9 mouse cellular contexts compared by ENCODE assay signal in the genomic region with DNA sequence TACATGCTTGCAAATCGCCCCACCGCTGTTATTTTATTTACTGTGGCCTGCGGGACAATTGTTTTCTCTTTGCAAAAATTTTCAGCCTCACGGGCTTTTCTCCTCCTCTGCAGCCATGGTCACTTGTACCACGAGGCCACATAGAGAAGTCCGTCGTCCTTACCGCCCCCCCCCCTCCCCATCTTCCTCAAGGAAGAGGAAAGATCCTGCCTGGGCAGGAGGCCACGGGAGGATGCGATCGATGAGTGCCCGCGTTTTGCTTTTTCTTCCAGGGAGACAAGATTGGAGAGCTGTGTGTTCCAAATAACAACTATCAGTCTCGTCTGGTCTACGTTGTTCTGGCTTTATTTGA. TPM values are rescaled to one million over a fixed set of nuclear protein-coding genes. Genes with fewer than 3 reads are reported as not detected.
A peak's percentile ranks its signal among the peaks of the same experiment; 100 is the strongest.
DNase-seq lines count a peak whose midpoint lies in the region; ATAC-seq lines count a peak whose summit lies in the region.
"Had no signal": no experiment of that assay in that cellular context is flagged by ENCODE, and none has a peak within 500 bp of the region (broad histone marks: within the 10 kb centered on the region; RNA-seq: fewer than 3 reads in every experiment).

No protein-coding gene starts in this region.

- WGBS in heart, embryonic 10.5 days = 18% methylated on average over 14 of the region's 15 CpGs
- 16% methylated on average over 14 of the region's 15 CpGs for WGBS in neural tube, embryonic 11.5 days
- 21% methylated on average over 15 of the region's 15 CpGs for WGBS in limb, embryonic 13.5 days
- 24% methylated on average over 15 of the region's 15 CpGs for WGBS in stomach, embryonic 16.5 days

- H3K36me3 ChIP-seq in heart, embryonic 10.5 days = no peaks in the 10 kb centered on the region
- no peaks in the 10 kb centered on the region for H3K36me3 ChIP-seq in neural tube, embryonic 11.5 days (ENCODE audit: control insufficient read depth, insufficient read depth, low read length)
- no peaks in the 10 kb centered on the region for H3K36me3 ChIP-seq in limb, embryonic 13.5 days
- H3K36me3 ChIP-seq in stomach, embryonic 16.5 days (ENCODE audit: control insufficient read depth, insufficient read depth, low read length) = no peaks in the 10 kb centered on the region

- no peaks in the 10 kb centered on the region for H3K9me3 ChIP-seq in heart, embryonic 10.5 days
- no peaks in the 10 kb centered on the region for H3K9me3 ChIP-seq in neural tube, embryonic 11.5 days (ENCODE audit: control insufficient read depth, low read length)
- no peaks in the 10 kb centered on the region for H3K9me3 ChIP-seq in limb, embryonic 13.5 days
- H3K9me3 ChIP-seq in stomach, embryonic 16.5 days (replicated peaks; ENCODE audit: control insufficient read depth, low read length) = no peaks in the 10 kb centered on the region

- H3K4me1 ChIP-seq in heart, embryonic 10.5 days = peaks cover 11% of the 10 kb centered on the region
- no peaks in the 10 kb centered on the region for H3K4me1 ChIP-seq in neural tube, embryonic 11.5 days (ENCODE audit: control insufficient read depth, insufficient read depth, low read length)
- 0 out of 2 replicates have a peak, but pooled peaks cover 7% of the 10 kb centered on the region for H3K4me1 ChIP-seq in limb, embryonic 13.5 days
- no peaks in the 10 kb centered on the region for H3K4me1 ChIP-seq in stomach, embryonic 16.5 days (ENCODE audit: control insufficient read depth, insufficient read depth, low read length)

- peak overlapping the region; percentile 80 for H3K27ac ChIP-seq in heart, embryonic 10.5 days
- 0 out of 2 replicates have a peak overlapping the region, but pooled peaks have one; percentile 34 for H3K27ac ChIP-seq in neural tube, embryonic 11.5 days (ENCODE audit: low read depth, low read length)
- no peak overlapping the region for H3K27ac ChIP-seq in limb, embryonic 13.5 days
- H3K27ac ChIP-seq in stomach, embryonic 16.5 days (ENCODE audit: low read length) = no peak overlapping the region

- peak; percentile 60; the same call in 1 of the 2 replicates for ATAC-seq in neural tube, embryonic 11.5 days (ENCODE audit: insufficient read depth, low FRiP score, low TSS enrichment)
- ATAC-seq in limb, embryonic 13.5 days (ENCODE audit: low FRiP score, low read depth) = peak; percentile 34; the same call in 1 of the 2 replicates
- ATAC-seq in stomach, embryonic 16.5 days (ENCODE audit: insufficient read depth, low FRiP score) = no peak
- no peak for ATAC-seq in megakaryocyte, adult 5-6 weeks (ENCODE audit: poor library complexity, severe bottlenecking)

- 0 out of 2 replicates have a peak, but pooled peaks cover 8% of the 10 kb centered on the region for H3K27me3 ChIP-seq in heart, embryonic 10.5 days (ENCODE audit: insufficient read depth, poor library complexity, severe bottlenecking)
- no peaks in the 10 kb centered on the region for H3K27me3 ChIP-seq in neural tube, embryonic 11.5 days (ENCODE audit: control insufficient read depth, insufficient read depth, low read length)
- H3K27me3 ChIP-seq in limb, embryonic 13.5 days = no peaks in the 10 kb centered on the region
- no peaks in the 10 kb centered on the region for H3K27me3 ChIP-seq in stomach, embryonic 16.5 days (ENCODE audit: control insufficient read depth, insufficient read depth, low read length)

- H3K4me2 ChIP-seq in neural tube, embryonic 11.5 days (ENCODE audit: low read depth) = peak overlapping the region; percentile 45
- H3K4me2 ChIP-seq in limb, embryonic 13.5 days (replicated peaks) = peak overlapping the region; percentile 60
- peak overlapping the region; percentile 54 for H3K4me2 ChIP-seq in stomach, embryonic 16.5 days (ENCODE audit: low read depth, low read length)

- intact Hi-C loops in heart, postnatal 14 days (cut with DNase I) = no loop called here

- peak overlapping the region; percentile 63 for H3K9ac ChIP-seq in neural tube, embryonic 11.5 days (ENCODE audit: low read length)
- peak overlapping the region; percentile 62 for H3K9ac ChIP-seq in limb, embryonic 13.5 days
- H3K9ac ChIP-seq in stomach, embryonic 16.5 days (ENCODE audit: low read length) = peak overlapping the region; percentile 63

- no peak for DNase-seq in heart, embryonic 10.5 days (ENCODE audit: low spot score)
- DNase-seq in heart, postnatal 14 days = no peak
- DNase-seq in neural tube, embryonic 11.5 days (ENCODE audit: low spot score) = no peak
- no peak for DNase-seq in neural tube, embryonic 10.5 days (ENCODE audit: extremely low spot score, low spot score)
- DNase-seq in spleen, postnatal 14 days (ENCODE audit: low spot score in 2 of 2) = no peak

- peak overlapping the region; percentile 53 for H3K4me3 ChIP-seq in heart, embryonic 10.5 days
- peak overlapping the region; percentile 15; the same call in 1 of the 2 replicates for H3K4me3 ChIP-seq in neural tube, embryonic 11.5 days (ENCODE audit: low read depth, low read length)
- H3K4me3 ChIP-seq in limb, embryonic 13.5 days = peak overlapping the region; percentile 31
- peak overlapping the region; percentile 34 for H3K4me3 ChIP-seq in stomach, embryonic 16.5 days (replicated peaks; ENCODE audit: low read length)

RNA-seq across cellular contexts. Expression of a gene that starts 42.2 kb away (rescaled TPM):
- polyA plus RNA-seq in heart, embryonic 10.5 days (2016; fragmentation: Nextera tagmentation; extraction: Ambion mirVana) = 0.20 and 0.77 TPM in 2 replicates
- under 1 TPM in 1 of 2 experiments, not detected in 1; 0.22 TPM for total RNA-seq in heart, postnatal 14 days (2021)
- polyA plus RNA-seq in neural tube, embryonic 11.5 days (2014; fragmentation: Nextera tagmentation; extraction: Ambion mirVana) = 32.5 and 36.8 TPM in 2 replicates
- 0.29 and 0.47 TPM in 2 replicates for polyA plus RNA-seq in limb, embryonic 13.5 days (2015; fragmentation: Nextera tagmentation; extraction: Ambion mirVana)
- 7.7 and 8.6 TPM in 2 replicates for polyA plus RNA-seq in stomach, embryonic 16.5 days (2015; fragmentation: Nextera tagmentation; extraction: Ambion mirVana)
- not detected in 2 replicates for total RNA-seq in megakaryocyte, adult 5-6 weeks (2015)
- not detected in 2 replicates for total RNA-seq in megakaryocyte, adult 5-6 weeks (2017)
- polyA plus RNA-seq: liver, embryonic 16.5 days had no signal

Comparison
In these comparisons a context has a peak if more than half of its experiments do, and no peak if none do; other contexts are left out.
1. H3K27ac ChIP-seq: peak in heart, embryonic 10.5 days (single experiment) and neural tube, embryonic 11.5 days (single experiment); none in limb, embryonic 13.5 days (single experiment) and stomach, embryonic 16.5 days (single experiment).
2. ATAC-seq: peak in neural tube, embryonic 11.5 days (single experiment) and limb, embryonic 13.5 days (single experiment); none in stomach, embryonic 16.5 days (single experiment) and megakaryocyte, adult 5-6 weeks (single experiment).
3. Peak in every context shown above with its lines, with median percentiles within 50 percentile points of each other: H3K4me3 ChIP-seq, H3K4me2 ChIP-seq and H3K9ac ChIP-seq.